Mouse (Mus musculus): ENCODE data around the gene Fgf10.

DNA sequence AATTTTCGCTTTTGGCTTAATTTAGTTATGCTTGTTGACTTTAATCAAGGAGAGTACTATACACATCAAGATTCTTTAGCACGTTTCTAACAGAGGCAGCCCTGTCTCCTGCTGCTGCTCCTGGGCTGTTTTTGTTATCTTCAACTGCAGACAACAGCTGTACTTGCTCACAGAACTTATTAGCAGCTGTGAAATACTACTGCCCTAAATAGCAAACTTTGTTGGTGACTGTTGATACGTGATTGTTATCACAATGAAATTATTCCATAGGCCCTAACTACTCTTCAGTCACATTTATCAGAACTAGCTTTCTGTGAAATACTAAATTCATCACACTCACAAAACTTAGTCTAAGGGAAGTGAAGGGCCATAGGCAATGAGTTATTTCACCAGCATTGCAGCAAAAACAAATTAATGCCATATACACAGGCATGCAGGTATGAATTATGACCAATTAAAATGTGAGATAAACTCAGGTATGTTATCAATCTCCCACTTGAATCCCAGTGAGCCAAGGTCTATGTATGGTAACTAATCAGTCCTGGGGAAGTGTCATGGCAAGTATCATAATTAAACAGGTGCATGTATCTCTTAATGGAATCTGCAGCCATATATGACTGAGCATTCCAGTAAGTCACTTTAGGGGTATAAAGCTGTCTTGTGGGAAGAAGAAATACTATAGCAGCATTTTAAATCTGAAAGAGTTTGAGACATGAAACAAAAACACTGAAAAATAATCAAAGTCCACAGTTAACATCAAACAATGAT is 39.7 kb upstream of the Fgf10 start:
- no peak for TF ChIP-seq POLR2A (IDR thresholded peaks at IDR 0.05; ENCODE audit: low read depth, low read length)
- TF ChIP-seq CTCF (conservative IDR thresholded peaks at IDR 0.05 in 1 of 2, IDR thresholded peaks at IDR 0.05 in 1 of 2; ENCODE audit: low read depth in 2 of 2, low read length in 2 of 2): no peak
- no peak for TF ChIP-seq ZMIZ1 (IDR thresholded peaks at IDR 0.05; ENCODE audit: low read depth, low read length)
- no peak for TF ChIP-seq UBTF (IDR thresholded peaks at IDR 0.05; ENCODE audit: low read depth, low read length)
- no peak for TF ChIP-seq RCOR1 (conservative IDR thresholded peaks at IDR 0.05; ENCODE audit: low read depth, low read length)
- no peak for TF ChIP-seq MXI1 (IDR thresholded peaks at IDR 0.05; ENCODE audit: low read depth, low read length)
- no peak for TF ChIP-seq USF1 (IDR thresholded peaks at IDR 0.05; ENCODE audit: low read depth, low read length)
- TF ChIP-seq MAZ (IDR thresholded peaks at IDR 0.05; ENCODE audit: low read depth, low read length): no peak

Measured in CH12.LX (cell line).